Mouse (Mus musculus) spleen, adult 18-20 months (tissue): ENCODE measurements around the gene Hoxa3.
A peak's percentile ranks its signal among the peaks of the same experiment; 100 is the strongest.

Experiments
- DNase-seq, 2 experiments: peaks; one replicate each; pipeline ENCODE4 v3.0.0; 2022; ENCODE audit warnings: mixed read lengths in 2 of 2

The Hoxa3 gene

GRCm38 (mm10) chr6:52231885-52232567 lies 18.9 kb upstream of the Hoxa3 start:
- no peak for DNase-seq

- no peak for DNase-seq
These were observed 17.5 kb upstream of the Hoxa3 start, which contains the start of gene Hoxa9 for GRCm38 (mm10) chr6:52230516-52231165. Gene Hoxa9 (minus strand): TSS chr6:52231089.

DNA sequence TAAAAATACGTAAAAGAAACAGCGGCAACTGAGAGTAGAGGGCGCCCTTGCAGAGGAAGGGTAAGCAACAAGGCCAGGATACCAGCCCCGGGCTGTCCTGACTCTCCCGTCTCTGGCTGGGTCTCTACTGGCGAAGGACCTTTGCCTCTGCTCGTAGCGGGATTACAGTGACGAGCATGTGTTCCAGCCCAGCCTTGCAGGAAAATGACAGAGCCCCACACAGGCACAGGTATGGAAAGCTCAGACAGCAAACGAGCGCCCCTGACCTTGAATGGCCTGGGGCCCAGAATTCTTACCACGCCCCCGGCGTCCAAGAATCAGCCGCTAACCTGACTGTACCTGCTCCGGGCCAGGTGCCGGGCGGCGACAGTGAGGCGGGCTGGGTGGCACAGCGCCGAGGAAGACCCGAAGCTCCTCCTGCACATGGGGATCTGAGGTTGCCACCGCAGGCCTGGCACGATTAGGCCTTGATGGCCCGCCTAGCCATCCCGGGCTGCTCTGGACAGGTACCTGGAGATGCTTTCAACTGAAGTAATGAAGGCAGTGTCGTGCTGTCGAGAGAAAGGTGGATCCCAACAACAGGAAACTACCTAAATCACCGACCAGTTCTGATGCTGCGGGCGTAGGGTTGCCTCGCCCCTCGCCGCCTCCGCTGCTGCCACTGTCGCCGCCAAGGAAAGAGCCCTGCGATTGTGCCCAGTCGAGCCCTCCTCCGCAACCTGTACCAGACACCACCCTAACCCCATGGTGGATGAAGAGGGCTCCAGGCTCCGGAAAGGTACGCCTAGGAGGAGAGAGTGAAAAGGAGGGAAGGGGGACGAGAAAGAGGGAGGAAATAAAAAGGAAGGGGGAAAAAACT lies 16.7 kb upstream of the Hoxa3 start:
- no peak for DNase-seq

- no peak for DNase-seq
These were observed 15.6 kb upstream of the Hoxa3 start for GRCm38 (mm10) chr6:52228475-52229465.

- DNase-seq, result no peak
These were observed 14.5 kb upstream of the Hoxa3 start for GRCm38 (mm10) chr6:52227470-52228222.

- no peak for DNase-seq
These were observed 13.6 kb upstream of the Hoxa3 start for GRCm38 (mm10) chr6:52226569-52227257.

GRCm38 (mm10) chr6:52225612-52226568 lies 12.8 kb upstream of the Hoxa3 start:
- no peak for DNase-seq

DNA sequence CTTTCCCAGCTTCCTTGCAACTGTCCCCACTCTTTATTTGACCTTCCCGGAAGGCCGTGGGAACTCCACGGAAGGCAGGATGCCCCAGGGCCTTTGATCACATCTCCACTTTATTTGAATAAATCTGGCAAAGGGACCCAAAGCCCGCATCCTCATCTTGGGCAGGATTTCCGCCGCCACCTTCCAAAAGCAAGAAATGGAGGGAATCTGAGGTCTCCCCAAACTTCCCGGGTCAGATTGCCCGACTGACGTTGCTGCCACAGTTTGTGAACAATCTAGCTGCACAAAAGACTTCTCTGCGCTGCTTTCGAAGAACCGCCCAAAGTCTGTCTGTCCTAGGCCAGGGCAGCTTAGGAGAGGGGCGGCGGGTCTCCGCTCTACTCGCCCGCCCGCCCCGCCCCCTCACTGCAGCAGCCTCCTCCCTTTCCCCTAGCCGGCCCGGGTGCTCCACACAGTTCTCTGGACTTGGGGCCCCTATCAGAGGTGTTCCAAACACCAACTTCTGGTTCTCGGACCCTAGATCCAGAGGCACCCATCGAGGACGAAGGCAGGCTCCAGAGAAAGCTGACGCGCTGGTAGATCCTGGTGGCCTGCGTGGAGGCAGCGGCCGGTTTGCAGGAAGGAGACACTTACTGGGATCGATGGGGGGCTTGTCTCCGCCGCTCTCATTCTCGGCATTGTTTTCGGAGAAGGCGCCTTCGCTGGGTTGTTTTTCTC lies 11.9 kb upstream of the Hoxa3 start:
- peak in 1 of 2 experiments; percentile 3 for DNase-seq

DNA sequence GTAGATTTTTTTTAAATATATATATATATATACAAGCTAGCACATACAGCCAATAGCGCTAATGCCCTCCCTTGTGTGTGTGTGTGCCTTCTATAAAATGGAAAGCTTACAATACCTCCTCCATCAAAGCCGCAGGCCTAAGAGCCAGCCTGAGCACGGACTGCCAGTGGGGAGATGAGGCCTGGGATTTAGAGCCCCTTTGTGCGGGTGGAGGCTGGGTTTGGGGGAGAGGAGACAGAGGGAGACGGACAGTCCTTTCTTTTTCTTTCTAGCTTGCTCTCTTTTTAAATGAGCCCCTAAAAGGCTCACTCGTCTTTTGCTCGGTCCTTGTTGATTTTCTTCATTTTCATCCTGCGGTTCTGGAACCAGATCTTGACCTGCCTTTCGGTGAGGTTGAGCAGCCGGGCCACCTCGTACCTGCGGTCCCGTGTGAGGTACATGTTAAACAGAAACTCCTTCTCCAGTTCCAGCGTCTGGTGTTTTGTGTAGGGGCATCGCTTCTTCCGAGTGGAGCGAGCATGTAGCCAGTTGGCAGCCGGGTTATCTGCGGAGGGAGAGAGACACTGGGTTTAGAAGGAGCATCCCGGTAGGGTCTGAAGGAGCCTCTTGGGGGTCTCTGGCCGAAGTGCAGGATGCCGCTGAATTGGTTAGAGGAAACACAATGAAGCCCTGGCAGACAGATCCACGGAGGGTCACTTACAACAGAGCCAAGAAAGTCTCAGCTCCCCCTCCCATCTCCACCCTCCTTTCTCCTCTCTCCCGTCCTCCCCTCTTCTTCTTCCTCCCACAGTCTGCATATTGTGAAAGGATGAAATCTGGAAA lies 11.0 kb upstream of the Hoxa3 start:
- no peak for DNase-seq

- DNase-seq, result no peak
These were observed 9.6 kb upstream of the Hoxa3 start for GRCm38 (mm10) chr6:52222729-52223128.

DNA sequence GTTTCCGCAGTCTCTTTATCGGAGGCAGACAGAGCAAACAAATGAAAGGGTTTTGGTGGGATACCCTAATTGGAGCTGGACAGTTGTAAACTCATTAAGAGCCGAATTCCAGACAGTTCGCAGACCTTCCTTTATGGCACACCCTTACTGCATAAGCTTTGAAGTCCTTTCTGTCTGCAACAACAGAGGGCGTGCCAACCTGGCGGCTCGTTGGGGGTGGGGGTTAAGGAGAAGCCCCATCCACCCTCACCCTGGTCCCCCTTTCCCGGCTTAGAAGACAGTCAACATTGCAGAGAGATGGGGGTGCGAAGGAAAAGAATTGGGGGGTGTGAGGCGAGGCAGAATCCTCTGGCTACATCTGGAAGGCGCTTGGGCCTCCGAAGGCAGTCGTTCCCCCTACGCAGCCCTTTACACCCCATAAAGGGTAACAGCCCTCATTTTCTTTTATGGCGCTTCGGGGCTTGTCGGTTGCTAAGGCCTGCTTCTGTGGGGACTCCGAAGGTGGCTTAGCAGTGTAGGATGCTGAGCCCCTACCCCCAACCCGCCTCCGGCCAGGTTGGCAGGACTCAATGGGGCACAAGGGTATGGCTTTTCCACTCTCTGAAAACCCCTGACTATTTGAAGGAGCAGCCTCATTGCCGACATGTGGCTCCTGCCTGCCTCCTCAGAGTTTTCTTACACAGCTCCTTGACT lies 9.0 kb upstream of the Hoxa3 start:
- DNase-seq, result no peak

GRCm38 (mm10) chr6:52221337-52221992 lies 8.3 kb upstream of the Hoxa3 start, which contains the start of gene Hoxa7:
Gene Hoxa7 (minus strand): TSS chr6:52221854.
- peak; percentile 63 to 82 for DNase-seq

DNA sequence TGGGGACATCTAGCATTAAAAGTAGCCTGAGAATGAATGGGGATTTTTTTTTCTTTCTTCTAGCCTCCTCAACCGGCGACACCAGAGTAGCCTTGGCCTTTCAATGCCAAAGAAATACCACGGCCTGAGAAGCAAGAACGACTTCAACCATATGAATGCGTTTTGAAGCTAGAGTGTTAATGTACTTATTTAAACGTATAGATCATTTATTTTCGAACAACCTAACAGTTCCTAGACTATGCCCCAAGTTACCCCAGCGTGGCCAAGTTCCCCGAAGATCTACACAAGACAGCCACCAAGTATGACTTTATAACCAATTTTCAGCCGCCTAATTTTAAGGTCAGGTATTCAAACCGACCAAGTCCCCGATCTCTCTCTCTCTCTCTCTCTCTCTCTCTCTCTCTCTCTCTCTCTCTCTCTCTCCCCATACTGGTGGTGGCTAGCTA lies 7.8 kb upstream of the Hoxa3 start:
- DNase-seq, result no peak

GRCm38 (mm10) chr6:52220003-52220864 lies 7.1 kb upstream of the Hoxa3 start:
- DNase-seq, result no peak

GRCm38 (mm10) chr6:52219234-52219942 lies 6.3 kb upstream of the Hoxa3 start:
- DNase-seq, result no peak
